Mouse (Mus musculus) heart, adult 2 months (tissue): ENCODE results near the gene Bpifb4.

Experiments used
- CTCF ChIP-seq: fragments of 200-600 bp; IDR thresholded peaks from 2 replicates; pipeline ENCODE4 v1.8.1; 2022; ENCODE audit warnings: antibody characterized with exemption, mild to moderate bottlenecking, moderate library complexity
- POLR2A ChIP-seq: fragments of 200-500 bp; IDR thresholded peaks from 2 replicates; pipeline ENCODE4 v1.6.1; 2011; ENCODE audit warnings: mild to moderate bottlenecking, low read depth, low read length, control low read depth; ENCODE audit not compliant: insufficient read depth

GRCm38 (mm10) chr2:154005734-154006133 is 67.7 kb downstream of the Bpifb4 start:
- no peak for TF ChIP-seq POLR2A
- no peak for TF ChIP-seq CTCF
